Mouse (Mus musculus) embryonic fibroblast, embryonic 13.5 days (primary cell): ENCODE data around the gene Slc8a1.

ENCODE experiments used
- CTCF ChIP-seq: IDR thresholded peaks from 2 replicates; pipeline ENCODE4 v1.5.1; 2011; ENCODE audit warnings: mild to moderate bottlenecking, control low read depth, low read length, moderate library complexity, borderline replicate concordance; ENCODE audit not compliant: insufficient read depth
- POLR2A ChIP-seq: IDR thresholded peaks from 2 replicates; pipeline ENCODE4 v1.6.1; 2011; ENCODE audit warnings: low read depth, mild to moderate bottlenecking, control low read depth, low read length, moderate library complexity

- TF ChIP-seq CTCF (no peak), POLR2A (no peak)
Observed at GRCm38 (mm10) chr17:81400377-81400776, 337.8 kb downstream of the Slc8a1 start.
